Mouse (Mus musculus) lung, adult 2 months (tissue): ENCODE results near the gene Rhot2. TPM values are rescaled to one million over a fixed set of nuclear protein-coding genes. Genes with fewer than 3 reads are reported as not detected.

Source experiments
- DNase-seq: peaks from one replicate; pipeline ENCODE4 v3.0.0; 2022
- H3K4me1 ChIP-seq: fragments of 200-500 bp; 2 replicates; pipeline ENCODE4 v1.6.1; 2011; ENCODE audit warnings: low read length; ENCODE audit not compliant: control insufficient read depth, insufficient read depth
- H3K4me3 ChIP-seq: fragments of 200-500 bp; replicated peaks from 2 replicates; pipeline ENCODE3; 2011; ENCODE audit warnings: low read depth, mild to moderate bottlenecking, control low read depth, low read length; ENCODE audit errors: extremely low read depth
- CTCF ChIP-seq: fragments of 200-500 bp; IDR thresholded peaks from 2 replicates; pipeline ENCODE4 v1.5.1; 2011; ENCODE audit warnings: mild to moderate bottlenecking, low read length, control low read depth; ENCODE audit not compliant: insufficient read depth
- POLR2A ChIP-seq: fragments of 200-500 bp; IDR thresholded peaks from 2 replicates; pipeline ENCODE4 v1.6.1; 2011; ENCODE audit warnings: low read depth, mild to moderate bottlenecking, control low read depth, low read length, borderline replicate concordance; ENCODE audit errors: extremely low read depth
- WGBS: fragments of 180-500 bp; shearing (Covaris S2); methylation state at CpG from one replicate; pipeline ENCODE4 v1.1.7; 2018; 5-methylcytosine and 5-hydroxymethylcytosine counted together
- polyA plus RNA-seq: library from polyadenylated mRNA; depleted of rRNA; stranded (reverse); fragments of >200 nt; gene quantifications from 2 replicates; pipeline ENCODE4 v1.2.3, GENCODE M21; 2012

Gene Rhot2
- polyA plus RNA-seq, 1 experiment = 61.2 TPM

DNA sequence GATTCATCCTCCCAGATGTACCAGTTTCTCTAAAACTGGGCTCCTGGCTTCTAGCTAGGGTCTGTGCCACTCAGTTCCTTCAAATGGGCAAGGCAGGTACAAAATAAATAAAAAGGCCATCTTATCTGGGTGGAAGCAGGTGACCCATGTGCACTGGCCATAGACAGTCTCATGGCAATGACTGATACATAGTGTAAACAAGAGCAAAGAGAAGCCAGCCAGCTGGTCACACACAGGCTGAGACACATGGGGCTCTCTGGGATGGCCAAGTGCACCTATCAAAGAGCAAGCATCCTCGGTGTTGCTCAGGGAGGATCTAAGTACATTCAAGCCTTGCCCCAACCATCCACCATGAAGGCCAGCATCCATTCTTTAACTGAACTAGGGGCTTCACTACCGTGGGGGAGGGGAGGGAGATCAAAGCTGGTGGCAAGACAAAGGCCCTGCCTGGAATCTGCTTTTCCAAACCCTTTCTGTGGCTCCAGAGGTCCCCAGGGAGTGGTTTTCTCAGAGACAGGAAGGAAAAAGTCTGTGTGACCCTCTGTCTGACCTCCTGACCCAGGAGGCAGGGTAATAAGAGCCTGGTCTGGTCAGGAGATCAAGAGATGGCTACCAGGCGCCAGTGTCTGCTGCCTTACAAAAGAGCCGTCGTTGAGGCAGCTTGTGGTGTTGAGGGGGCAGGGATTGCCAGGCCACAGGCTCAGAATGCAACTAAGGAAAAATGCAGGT lies 36.4 kb upstream of the Rhot2 start:
- 25% methylated on average over 5 of the region's 5 CpGs for WGBS
- TF ChIP-seq CTCF (no peak), POLR2A (no peak)
- Histone ChIP-seq H3K4me1 (no peaks in the 10 kb centered on the region; the same call in none of the 2 replicates), H3K4me3 (no peak overlapping the region)
- DNase-seq = no peak

DNA sequence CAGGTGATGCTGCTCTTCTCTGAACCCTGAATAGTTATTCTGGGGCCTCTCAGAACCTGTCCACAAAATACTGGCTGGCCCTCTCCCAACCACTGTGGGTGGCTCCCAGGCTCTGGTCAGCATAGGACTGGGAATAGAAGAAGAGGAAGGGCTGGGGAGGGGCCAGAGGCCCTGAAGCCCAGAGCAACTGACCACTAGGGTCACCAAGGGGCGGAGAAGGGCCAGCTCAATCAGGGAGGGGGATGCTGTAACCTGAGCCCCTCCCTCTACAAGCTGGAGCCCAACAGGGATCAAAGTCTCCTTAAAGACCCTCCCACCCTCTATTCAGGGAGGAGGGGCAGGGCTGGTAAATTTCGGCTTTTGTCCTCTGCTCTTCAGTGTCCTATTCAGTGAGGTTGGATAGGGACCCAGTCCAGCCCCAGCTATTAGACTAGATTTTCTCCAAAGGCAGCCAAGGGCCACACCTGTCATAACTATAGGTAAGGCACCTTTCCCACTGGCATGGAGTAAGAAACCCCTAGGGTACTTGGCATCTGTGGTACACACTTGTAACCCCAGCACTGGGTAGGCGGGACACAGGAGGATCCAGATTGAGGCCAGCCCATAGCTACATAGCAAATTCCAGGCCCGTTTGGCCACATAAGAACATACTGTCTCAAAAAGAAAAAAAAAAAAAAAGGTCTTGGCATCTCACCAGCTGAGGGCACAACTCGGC lies 35.7 kb upstream of the Rhot2 start, which contains the start of gene Wfikkn1:
TSS of gene Wfikkn1 (minus strand) at position 663 of the 715 bp plus-strand sequence.
- DNase-seq = no peak
- H3K4me1 ChIP-seq = peaks cover 3% of the 10 kb centered on the region
- no peak within 1 kb of the TSS for H3K4me3 ChIP-seq
- TF ChIP-seq POLR2A (no peak), CTCF (no peak)
- 49% methylated on average over 5 of the region's 5 CpGs for WGBS

DNA sequence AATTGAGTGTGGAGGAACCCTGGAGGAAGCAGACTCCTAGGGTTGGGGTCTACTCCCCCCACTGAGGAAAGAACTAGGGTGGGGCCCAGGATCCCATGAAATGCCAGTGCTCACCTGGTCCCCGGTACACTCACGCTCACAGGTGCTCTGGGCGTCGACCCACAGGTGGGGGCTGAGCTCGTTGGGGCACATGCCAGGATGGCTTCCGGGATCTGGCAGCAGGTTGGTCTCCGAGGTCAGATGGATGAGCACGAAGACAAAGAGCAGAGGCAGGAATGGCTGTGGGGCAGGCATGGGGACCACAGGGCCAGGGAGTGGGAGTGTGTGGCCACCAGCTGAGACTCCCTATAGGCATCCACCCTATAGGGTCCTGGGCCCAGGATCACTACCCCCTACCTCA lies 35.1 kb upstream of the Rhot2 start:
- TF ChIP-seq POLR2A (no peak), CTCF (no peak)
- no peak overlapping the region for H3K4me3 ChIP-seq
- 77% methylated on average over 8 of the region's 8 CpGs for WGBS
- DNase-seq = no peak
- H3K4me1 ChIP-seq = peaks cover 3% of the 10 kb centered on the region

DNA sequence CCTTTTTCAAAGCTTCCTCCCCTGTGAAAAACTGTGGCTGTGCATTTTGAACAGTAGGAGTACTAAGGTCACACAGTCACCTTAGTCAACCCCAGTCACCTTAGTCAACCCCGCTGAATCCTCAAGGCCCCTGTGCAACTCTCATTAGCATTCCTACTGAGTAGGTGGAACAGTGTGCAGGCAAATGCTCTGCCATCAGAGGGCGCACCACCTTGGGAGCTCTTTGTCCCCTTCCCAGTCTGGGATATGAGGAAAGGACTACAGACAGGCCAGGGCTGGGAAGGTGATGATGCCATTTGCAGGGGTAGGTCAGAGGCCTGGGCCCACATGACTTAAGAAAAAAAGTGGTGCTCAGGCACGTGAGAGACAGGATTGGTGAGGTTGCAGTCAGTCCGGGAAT lies 34.6 kb upstream of the Rhot2 start:
- no peak overlapping the region for H3K4me3 ChIP-seq
- TF ChIP-seq CTCF (peak; percentile 57), POLR2A (no peak)
- no peak for DNase-seq
- peaks cover 3% of the 10 kb centered on the region for H3K4me1 ChIP-seq
- WGBS = 75% methylated on average over 4 of the region's 4 CpGs

DNA sequence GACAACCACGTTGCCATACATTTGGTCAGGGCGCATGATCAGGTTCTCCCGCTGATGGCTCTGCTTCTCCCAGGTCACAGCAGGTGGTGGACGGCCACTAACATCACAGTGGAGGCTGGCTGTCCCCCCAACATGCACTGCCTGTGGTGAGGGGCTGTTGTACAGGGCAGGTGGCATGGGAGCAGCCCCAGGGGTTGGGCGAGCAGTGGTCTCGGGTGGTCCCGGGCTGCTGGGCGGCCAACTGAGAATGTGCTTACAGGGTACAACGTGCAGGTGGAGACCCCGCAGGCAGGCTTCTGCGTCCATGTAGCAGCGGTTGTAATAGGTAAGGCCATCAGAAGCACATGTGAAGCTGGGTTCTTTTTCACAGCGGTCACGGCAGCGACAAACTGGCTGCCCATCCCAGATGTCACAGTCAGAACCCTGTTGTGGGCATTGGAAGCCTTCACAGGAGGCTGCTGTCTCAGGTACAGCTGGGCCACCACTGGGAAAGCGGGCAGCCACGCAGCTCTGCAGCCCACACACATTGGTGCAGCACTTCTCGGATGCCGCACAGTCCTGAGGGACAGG lies 34.0 kb upstream of the Rhot2 start:
- H3K4me3 ChIP-seq = no peak overlapping the region
- no peak for TF ChIP-seq POLR2A
- no peak for TF ChIP-seq CTCF
- H3K4me1 ChIP-seq = peaks cover 3% of the 10 kb centered on the region
- DNase-seq = no peak
- 93% methylated on average over 19 of the region's 19 CpGs for WGBS

DNA sequence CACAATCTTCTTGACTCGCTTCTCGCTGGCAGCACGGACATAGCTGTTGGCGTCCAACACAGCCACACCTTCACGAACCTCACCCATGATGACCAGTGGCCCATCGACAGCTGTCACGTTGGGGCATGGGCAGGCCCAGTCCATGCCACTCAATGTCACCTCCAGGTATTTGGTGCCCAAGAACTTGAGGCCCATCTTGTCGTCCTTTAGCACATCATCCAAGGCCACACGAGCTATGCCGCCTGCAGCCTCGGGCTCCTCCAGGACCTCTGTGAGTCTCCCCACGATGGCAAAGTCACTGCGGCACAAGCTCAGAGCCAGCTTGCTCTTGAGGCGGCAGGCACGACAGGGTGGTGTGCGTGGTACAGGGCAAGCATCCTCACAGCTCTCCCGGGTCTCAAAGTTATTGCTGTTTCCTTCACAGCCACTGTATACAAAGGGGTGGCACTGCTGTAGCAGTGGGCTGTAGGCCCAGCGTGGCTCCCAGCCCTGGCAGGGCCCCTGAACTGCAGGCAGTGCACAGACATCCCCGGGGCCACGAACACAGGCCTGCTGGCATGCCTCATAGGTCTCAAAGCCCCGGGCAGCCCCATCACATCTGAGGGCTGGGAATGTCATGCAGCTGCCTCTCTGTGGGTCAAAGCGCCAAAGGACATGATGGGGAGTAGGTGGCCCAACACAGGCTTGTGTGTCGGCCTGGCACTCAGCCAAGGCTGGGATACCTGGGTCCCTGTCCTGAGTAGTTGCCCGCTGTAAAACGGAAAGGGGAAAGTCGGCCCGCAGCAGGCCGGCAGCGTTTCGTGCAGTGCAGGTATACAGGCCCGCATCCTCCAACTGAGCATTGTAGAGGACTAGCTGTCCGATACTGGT lies 33.3 kb upstream of the Rhot2 start:
- 90% methylated on average over 32 of the region's 32 CpGs for WGBS
- Histone ChIP-seq H3K4me3 (no peak overlapping the region), H3K4me1 (peaks cover 3% of the 10 kb centered on the region)
- DNase-seq = no peak
- TF ChIP-seq POLR2A (no peak), CTCF (no peak)

DNA sequence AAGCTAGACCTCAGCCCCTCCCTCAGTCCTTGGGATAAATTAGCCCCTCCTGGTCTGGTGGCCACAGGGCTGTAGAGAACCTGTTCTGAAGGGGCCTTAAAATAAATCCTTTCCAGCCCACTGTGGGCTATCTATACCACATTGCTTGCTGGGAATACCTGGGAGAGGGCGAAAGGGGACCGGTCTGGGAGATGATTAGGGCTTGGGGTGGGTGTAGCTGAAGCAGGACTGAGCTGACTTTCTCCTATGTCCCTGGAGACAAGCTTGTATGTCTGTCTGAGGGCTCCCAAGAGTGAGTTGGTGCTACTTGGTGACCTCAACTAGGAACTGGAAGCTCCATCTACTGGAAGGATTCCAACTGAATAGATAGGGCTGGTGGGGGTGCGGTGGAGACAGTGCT lies 32.4 kb upstream of the Rhot2 start:
- Histone ChIP-seq H3K4me1 (peaks cover 3% of the 10 kb centered on the region), H3K4me3 (no peak overlapping the region)
- 87% methylated on average over 3 of the region's 3 CpGs for WGBS
- DNase-seq = no peak
- TF ChIP-seq CTCF (no peak), POLR2A (no peak)

DNA sequence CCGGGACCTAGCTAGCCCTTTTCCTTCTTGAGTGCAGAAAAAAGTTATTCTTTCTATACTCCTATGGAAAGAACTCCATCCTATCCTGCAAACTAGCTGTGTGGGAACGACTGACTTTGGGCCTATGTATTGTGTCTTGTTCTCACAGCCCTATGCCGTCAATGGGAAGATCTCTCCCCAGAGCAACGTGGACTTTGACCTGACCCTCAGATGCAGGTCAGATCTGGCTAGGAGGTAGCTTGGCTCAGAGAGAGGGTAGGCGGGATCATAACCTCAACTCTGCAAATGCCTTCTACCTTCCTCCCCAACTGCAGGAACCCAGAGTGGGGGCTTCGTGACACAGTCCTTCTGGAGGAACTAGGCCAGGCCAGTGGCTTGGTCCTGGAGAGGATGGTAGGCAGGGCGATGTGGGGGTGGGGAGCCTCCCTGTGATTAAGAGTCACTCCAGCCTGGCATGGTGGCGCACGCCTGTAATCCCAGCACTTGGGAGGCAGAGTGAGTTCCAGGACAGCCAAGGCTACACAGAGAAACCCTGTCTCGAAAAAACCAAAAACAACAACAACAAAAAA lies 31.8 kb upstream of the Rhot2 start:
- TF ChIP-seq CTCF = no peak
- TF ChIP-seq POLR2A = no peak
- Histone ChIP-seq H3K4me3 (no peak overlapping the region), H3K4me1 (peaks cover 3% of the 10 kb centered on the region)
- 60% methylated on average over 10 of the region's 10 CpGs for WGBS
- DNase-seq = no peak
